Comparison of ENCODE assay signal across 9 mouse cellular contexts in the genomic region with DNA sequence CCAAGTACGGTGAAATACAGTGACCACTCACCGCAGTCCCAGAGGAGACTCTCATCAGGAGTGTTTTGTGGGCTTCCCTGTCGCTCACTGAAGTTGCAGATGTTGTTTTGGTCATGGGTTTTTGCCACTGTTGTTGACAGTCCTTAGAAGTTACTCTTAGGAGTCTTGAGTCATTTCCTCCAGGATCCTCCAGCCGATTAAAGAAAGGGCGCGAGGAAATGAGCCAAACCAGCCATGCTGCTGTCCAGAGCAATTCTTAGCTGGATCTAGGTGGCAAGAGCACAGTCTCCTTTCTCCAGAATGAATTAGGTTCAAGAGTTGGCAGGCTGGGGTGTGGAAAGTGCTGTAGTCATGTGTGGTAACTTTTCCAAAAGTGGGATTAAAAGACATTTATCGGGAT. TPM values are rescaled to one million over a fixed set of nuclear protein-coding genes. Genes with fewer than 3 reads are reported as not detected.
A peak's percentile ranks its signal among the peaks of the same experiment; 100 is the strongest.
DNase-seq lines count a peak whose midpoint lies in the region; ATAC-seq and TF ChIP-seq lines count a peak whose summit lies in the region.
"Had no signal": no experiment of that assay in that cellular context is flagged by ENCODE, and none has a peak within 500 bp of the region (broad histone marks: within the 10 kb centered on the region; RNA-seq: fewer than 3 reads in every experiment).

No protein-coding gene starts in this region.

- no peaks in the 10 kb centered on the region for H3K9me3 ChIP-seq in forebrain, embryonic 14.5 days (replicated peaks; ENCODE audit: control insufficient read depth, low read length)
- H3K9me3 ChIP-seq in forebrain, embryonic 11.5 days (ENCODE audit: control insufficient read depth, low read length): no peaks in the 10 kb centered on the region
- no peaks in the 10 kb centered on the region for H3K9me3 ChIP-seq in liver, embryonic 16.5 days (replicated peaks; ENCODE audit: control insufficient read depth, low read length)
- no peaks in the 10 kb centered on the region for H3K9me3 ChIP-seq in midbrain, postnatal 0 days (ENCODE audit: low read length)

- H3K36me3 ChIP-seq in forebrain, embryonic 14.5 days (ENCODE audit: control insufficient read depth, insufficient read depth, low read length): no peaks in the 10 kb centered on the region
- no peaks in the 10 kb centered on the region for H3K36me3 ChIP-seq in forebrain, embryonic 11.5 days (ENCODE audit: control insufficient read depth, insufficient read depth, low read length)
- H3K36me3 ChIP-seq in liver, embryonic 16.5 days (ENCODE audit: control insufficient read depth, insufficient read depth): no peaks in the 10 kb centered on the region
- H3K36me3 ChIP-seq in midbrain, postnatal 0 days (ENCODE audit: insufficient read depth, low read length): no peaks in the 10 kb centered on the region

- no peak overlapping the region for H3K9ac ChIP-seq in forebrain, embryonic 14.5 days (ENCODE audit: low read length)
- no peak overlapping the region for H3K9ac ChIP-seq in forebrain, embryonic 11.5 days (ENCODE audit: low read length)
- H3K9ac ChIP-seq in liver, embryonic 16.5 days (ENCODE audit: low read depth, low read length): no peak overlapping the region
- no peak overlapping the region for H3K9ac ChIP-seq in midbrain, postnatal 0 days (replicated peaks; ENCODE audit: low read length, poor library complexity, severe bottlenecking)

- TF ChIP-seq CTCF in midbrain, postnatal 0 days (IDR thresholded peaks at IDR 0.05): no peak

- H3K4me2 ChIP-seq in forebrain, embryonic 14.5 days (ENCODE audit: low read length): peak overlapping the region; percentile 98; the same call in 1 of the 2 replicates
- H3K4me2 ChIP-seq in forebrain, embryonic 11.5 days (ENCODE audit: low read depth, low read length, severe bottlenecking): no peak overlapping the region
- peak overlapping the region; percentile 94 for H3K4me2 ChIP-seq in liver, embryonic 16.5 days (ENCODE audit: low read depth, low read length)
- H3K4me2 ChIP-seq in midbrain, postnatal 0 days (ENCODE audit: low read depth, low read length, poor library complexity, severe bottlenecking): peak overlapping the region; percentile 75

- no peak for DNase-seq in forebrain, embryonic 14.5 days (ENCODE audit: low spot score)
- no peak for DNase-seq in forebrain, embryonic 11.5 days (ENCODE audit: low spot score)
- peak; percentile 27 for DNase-seq in kidney, postnatal 10 days
- no peak for DNase-seq in kidney, adult 18-20 months
- no peak for DNase-seq in midbrain, postnatal 0 days (ENCODE audit: low spot score)
- DNase-seq in adrenal gland, postnatal 36 days: no peak
- DNase-seq in layer of hippocampus, adult 18-20 months (ENCODE audit: low spot score in 2 of 2): no peak
- DNase-seq: cerebellum, adult 9-11 months had no signal

- peaks cover 4% of the 10 kb centered on the region; the same call in 1 of the 2 replicates for H3K27me3 ChIP-seq in forebrain, embryonic 14.5 days (replicated peaks; ENCODE audit: control insufficient read depth, insufficient read depth, low read length)
- peaks cover 15% of the 10 kb centered on the region; the same call in 1 of the 2 replicates for H3K27me3 ChIP-seq in forebrain, embryonic 11.5 days (ENCODE audit: control insufficient read depth, insufficient read depth, low read length)
- peaks cover 5% of the 10 kb centered on the region; the same call in 1 of the 2 replicates for H3K27me3 ChIP-seq in liver, embryonic 16.5 days (ENCODE audit: control insufficient read depth, insufficient read depth, low read depth, low read length)
- 0 out of 2 replicates have a peak, but pooled peaks cover 4% of the 10 kb centered on the region for H3K27me3 ChIP-seq in midbrain, postnatal 0 days (ENCODE audit: insufficient read depth, low read length)

- H3K4me3 ChIP-seq in forebrain, embryonic 14.5 days (ENCODE audit: low read depth, low read length): no peak overlapping the region
- H3K4me3 ChIP-seq in forebrain, embryonic 11.5 days (ENCODE audit: low read depth, low read length): no peak overlapping the region
- peak overlapping the region; percentile 69 for H3K4me3 ChIP-seq in liver, embryonic 16.5 days (ENCODE audit: low read depth, low read length)
- H3K4me3 ChIP-seq in midbrain, postnatal 0 days (ENCODE audit: low read depth, low read length): no peak overlapping the region

- WGBS in forebrain, embryonic 14.5 days: 75% methylated on average over 7 of the region's 7 CpGs
- WGBS in forebrain, embryonic 11.5 days: 81% methylated on average over 7 of the region's 7 CpGs
- 14% methylated on average over 7 of the region's 7 CpGs for WGBS in liver, embryonic 16.5 days (ENCODE audit: insufficient replicate concordance)
- WGBS in midbrain, postnatal 0 days: 77% methylated on average over 7 of the region's 7 CpGs

- H3K27ac ChIP-seq in forebrain, embryonic 14.5 days (ENCODE audit: low read depth, low read length): no peak overlapping the region
- H3K27ac ChIP-seq in forebrain, embryonic 11.5 days (ENCODE audit: low read depth, low read length): no peak overlapping the region
- no peak overlapping the region for H3K27ac ChIP-seq in liver, embryonic 16.5 days (ENCODE audit: low read length)
- H3K27ac ChIP-seq in midbrain, postnatal 0 days (ENCODE audit: low read depth, low read length): no peak overlapping the region

- no peak for ATAC-seq in forebrain, embryonic 14.5 days
- ATAC-seq in forebrain, embryonic 11.5 days (replicated peaks; ENCODE audit: low FRiP score): no peak
- ATAC-seq in liver, embryonic 16.5 days (ENCODE audit: low read depth): no peak
- ATAC-seq in midbrain, postnatal 0 days (ENCODE audit: low FRiP score): no peak

- H3K4me1 ChIP-seq in forebrain, embryonic 14.5 days (ENCODE audit: control insufficient read depth, insufficient read depth, low read length): peaks cover 3% of the 10 kb centered on the region
- H3K4me1 ChIP-seq in forebrain, embryonic 11.5 days (replicated peaks; ENCODE audit: control insufficient read depth, insufficient read depth, low read length): peaks cover 8% of the 10 kb centered on the region
- peaks cover 43% of the 10 kb centered on the region for H3K4me1 ChIP-seq in liver, embryonic 16.5 days (ENCODE audit: control insufficient read depth, low read depth, low read length)
- 0 out of 2 replicates have a peak, but pooled peaks cover 3% of the 10 kb centered on the region for H3K4me1 ChIP-seq in midbrain, postnatal 0 days (ENCODE audit: insufficient read depth, low read length)

RNA-seq across cellular contexts. Expression of gene Kit, which starts 3.4 kb away (rescaled TPM):
- 27.0 and 32.6 TPM in 2 replicates for polyA plus RNA-seq in forebrain, embryonic 14.5 days (2014; fragmentation: Nextera tagmentation; extraction: Ambion mirVana)
- polyA plus RNA-seq in forebrain, embryonic 11.5 days (2014; fragmentation: Nextera tagmentation; extraction: Ambion mirVana): 20.9 and 22.9 TPM in 2 replicates
- 16.7 TPM in 2 replicates for polyA plus RNA-seq in liver, embryonic 16.5 days (2015; fragmentation: Nextera tagmentation; extraction: Ambion mirVana)
- total RNA-seq in midbrain, postnatal 0 days (2014; rRNA removed): 51.6 and 52.4 TPM in 2 replicates
- polyA plus RNA-seq in midbrain, postnatal 0 days (2015; fragmentation: Nextera tagmentation; extraction: Ambion mirVana): 29.9 and 30.9 TPM in 2 replicates
- 1 to 10 TPM; 3.2 to 6.5 TPM for total RNA-seq in adrenal gland, postnatal 36 days (2021)
- total RNA-seq in layer of hippocampus, adult 18-20 months (2021): 10 to 100 TPM; 73.3 to 78.2 TPM
